Mouse (Mus musculus) lung, postnatal 25 days (tissue): ENCODE results near the gene Smpd3.
"Not testable (repeated sequence)": the region's sequence is repeated elsewhere in the genome, so short reads cannot be mapped to it uniquely, and the experiment has no call there.

ENCODE experiments used
- DNase-seq: peaks from one replicate; pipeline ENCODE4 v3.0.0; 2022; ENCODE audit warnings: low spot score

The Smpd3 gene

GRCm38 (mm10) chr8:106321434-106321833 lies 16.4 kb downstream of the Smpd3 start:
- no peak for DNase-seq

- no peak for DNase-seq
These were observed 17.8 kb downstream of the Smpd3 start for GRCm38 (mm10) chr8:106320002-106320401.

- DNase-seq, result no peak
These were observed 20.7 kb downstream of the Smpd3 start for GRCm38 (mm10) chr8:106317091-106317490.

GRCm38 (mm10) chr8:106316506-106316905 lies 21.3 kb downstream of the Smpd3 start:
- DNase-seq, result no peak

- no peak for DNase-seq
These were observed 22.2 kb downstream of the Smpd3 start for GRCm38 (mm10) chr8:106315402-106316187.

- DNase-seq, result no peak
These were observed 24.0 kb downstream of the Smpd3 start for GRCm38 (mm10) chr8:106313799-106314198.

GRCm38 (mm10) chr8:106313120-106313737 lies 24.6 kb downstream of the Smpd3 start:
- DNase-seq, result no peak

- DNase-seq, result no peak
These were observed 25.8 kb downstream of the Smpd3 start for GRCm38 (mm10) chr8:106311967-106312366.

GRCm38 (mm10) chr8:106310026-106310652 lies 27.6 kb downstream of the Smpd3 start:
- no peak for DNase-seq

- peak; percentile 82 for DNase-seq
These were observed 29.6 kb downstream of the Smpd3 start for GRCm38 (mm10) chr8:106308082-106308786.

- peak; percentile 48 for DNase-seq
These were observed 30.2 kb downstream of the Smpd3 start for GRCm38 (mm10) chr8:106307586-106307985.

- not testable (repeated sequence) for DNase-seq
These were observed 31.0 kb downstream of the Smpd3 start for GRCm38 (mm10) chr8:106306711-106307248.

- no peak for DNase-seq
These were observed 31.7 kb downstream of the Smpd3 start for GRCm38 (mm10) chr8:106306076-106306475.

- DNase-seq, result no peak
These were observed 32.5 kb downstream of the Smpd3 start for GRCm38 (mm10) chr8:106305301-106305700.

- no peak for DNase-seq
These were observed 33.5 kb downstream of the Smpd3 start for GRCm38 (mm10) chr8:106304321-106304720.

GRCm38 (mm10) chr8:106300739-106301715 lies 36.8 kb downstream of the Smpd3 start:
- DNase-seq, result no peak

GRCm38 (mm10) chr8:106299686-106300085 lies 38.1 kb downstream of the Smpd3 start:
- no peak for DNase-seq

- DNase-seq, result no peak
These were observed 38.9 kb downstream of the Smpd3 start for GRCm38 (mm10) chr8:106298846-106299245.

- peak; percentile 14 for DNase-seq
These were observed 39.5 kb downstream of the Smpd3 start for GRCm38 (mm10) chr8:106298261-106298660.

GRCm38 (mm10) chr8:106292484-106293396 lies 45.0 kb downstream of the Smpd3 start:
- DNase-seq, result no peak
